Comparison of ENCODE assay signal across 29 mouse cellular contexts in the genomic region with DNA sequence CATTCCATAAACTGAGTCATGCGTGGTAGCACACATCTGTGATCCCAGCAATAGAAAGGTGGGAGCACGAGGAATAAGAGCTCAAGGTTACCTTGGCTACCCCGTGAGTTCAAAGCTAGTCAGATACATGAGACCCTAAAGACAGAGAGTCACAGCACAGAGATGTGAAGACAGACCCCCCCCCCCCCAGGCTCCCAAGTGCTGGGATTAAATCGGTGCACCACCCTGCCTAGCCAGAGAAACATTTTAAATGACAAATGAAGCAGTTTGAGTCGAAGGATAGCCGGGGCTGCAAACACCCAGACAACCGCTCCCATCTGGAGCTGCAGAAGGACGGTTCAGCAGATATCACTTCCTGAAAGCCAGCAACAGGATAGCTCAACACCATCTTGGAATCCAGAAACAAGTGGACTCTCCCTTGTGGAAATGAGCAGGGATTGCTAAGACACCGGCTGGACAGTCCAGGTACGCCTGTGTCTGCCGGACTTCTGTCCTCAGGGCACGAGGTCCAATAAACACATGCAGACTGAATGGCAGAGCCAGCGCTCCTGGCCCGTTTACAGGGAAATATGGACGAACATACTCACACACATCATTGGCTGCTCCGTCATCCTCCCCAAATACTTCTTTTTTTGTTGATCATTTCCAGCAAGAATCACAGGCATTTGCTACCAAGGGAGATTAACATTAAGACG. TPM values are rescaled to one million over a fixed set of nuclear protein-coding genes. Genes with fewer than 3 reads are reported as not detected.
DNase-seq lines count a peak whose midpoint lies in the region; ATAC-seq and TF ChIP-seq lines count a peak whose summit lies in the region.
"Had no signal": no experiment of that assay in that cellular context is flagged by ENCODE, and none has a peak within 500 bp of the region (broad histone marks: within the 10 kb centered on the region; RNA-seq: fewer than 3 reads in every experiment).

No protein-coding gene starts in this region.

- H3K9me3 ChIP-seq in heart, embryonic 13.5 days: no peaks in the 10 kb centered on the region
- no peaks in the 10 kb centered on the region for H3K9me3 ChIP-seq in kidney, embryonic 14.5 days (ENCODE audit: control insufficient read depth, low read length)
- H3K9me3 ChIP-seq in ES-E14 (ENCODE audit: control insufficient read depth, insufficient read depth, low read depth, low read length): no peaks in the 10 kb centered on the region
- H3K9me3 ChIP-seq: embryonic facial prominence, embryonic 12.5 days; forebrain, embryonic 13.5 days; limb, embryonic 15.5 days; midbrain, embryonic 13.5 days had no signal

- TF ChIP-seq CTCF in kidney, adult 2 months (conservative IDR thresholded peaks at IDR 0.05; ENCODE audit: insufficient read depth, insufficient read length, low read depth, low read length): no peak

- in situ Hi-C loops in ES-E14 (cut with MboI; ENCODE audit: low sequenced_read_pairs in 2 of 2, unreplicated experiment in 2 of 2): no loop called here

- TF ChIP-seq POLR2A in kidney, adult 2 months (IDR thresholded peaks at IDR 0.05; ENCODE audit: low read depth, low read length): no peak

- H3K4me1 ChIP-seq in heart, embryonic 13.5 days: peaks cover 35% of the 10 kb centered on the region
- peaks cover 3% of the 10 kb centered on the region; the same call in 1 of the 2 replicates for H3K4me1 ChIP-seq in kidney, adult 2 months (ENCODE audit: control insufficient read depth, insufficient read depth, low read length)
- no peaks in the 10 kb centered on the region for H3K4me1 ChIP-seq in kidney, embryonic 14.5 days (ENCODE audit: control insufficient read depth, insufficient read depth, low read length)
- peaks cover 8 to 10% of the 10 kb centered on the region in 2 experiments for H3K4me1 ChIP-seq in ES-E14 (ENCODE audit: control insufficient read depth in 2 of 2, insufficient read depth in 2 of 2, low read length in 2 of 2, poor library complexity in 1 of 2)
- H3K4me1 ChIP-seq: forebrain, embryonic 13.5 days; limb, embryonic 15.5 days; midbrain, embryonic 13.5 days had no signal

- H3K27ac ChIP-seq in heart, embryonic 13.5 days (replicated peaks): peak overlapping the region; percentile 98; the same call in 1 of the 2 replicates
- no peak overlapping the region for H3K27ac ChIP-seq in kidney, adult 2 months (ENCODE audit: insufficient read depth, low read depth, low read length)
- H3K27ac ChIP-seq in kidney, embryonic 14.5 days (ENCODE audit: low read depth, low read length): no peak overlapping the region
- H3K27ac ChIP-seq in ES-E14 (ENCODE audit: insufficient read depth, low read depth, low read length, poor library complexity, severe bottlenecking): peak overlapping the region; percentile 27; the same call in 1 of the 2 replicates
- H3K27ac ChIP-seq: embryonic facial prominence, embryonic 12.5 days; forebrain, embryonic 13.5 days; hindbrain, embryonic 14.5 days; limb, embryonic 15.5 days; midbrain, embryonic 13.5 days; stomach, postnatal 0 days had no signal

- H3K4me2 ChIP-seq in heart, embryonic 13.5 days: no peak overlapping the region
- H3K4me2 ChIP-seq in kidney, embryonic 14.5 days (replicated peaks; ENCODE audit: low read depth, low read length): no peak overlapping the region
- H3K4me2 ChIP-seq: embryonic facial prominence, embryonic 12.5 days; forebrain, embryonic 13.5 days; hindbrain, embryonic 14.5 days; limb, embryonic 15.5 days; midbrain, embryonic 13.5 days had no signal

- no peak overlapping the region for H3K4me3 ChIP-seq in heart, embryonic 13.5 days
- no peak overlapping the region for H3K4me3 ChIP-seq in kidney, adult 2 months (ENCODE audit: insufficient read depth, low read depth, low read length)
- no peak overlapping the region for H3K4me3 ChIP-seq in kidney, embryonic 14.5 days (ENCODE audit: low read length)
- H3K4me3 ChIP-seq in ES-E14 (ENCODE audit: insufficient read depth in 1 of 2, low read depth in 1 of 2, low read length in 2 of 2, poor library complexity in 1 of 2, severe bottlenecking in 1 of 2): no peak overlapping the region
- H3K4me3 ChIP-seq: embryonic facial prominence, embryonic 12.5 days; erythroblast, embryonic 14.5 days; forebrain, embryonic 13.5 days; limb, embryonic 15.5 days; midbrain, embryonic 13.5 days had no signal

- DNase-seq in heart, adult 11 months: no peak
- DNase-seq in kidney, adult 2 months: peak; percentile 80
- DNase-seq in ES-E14 (ENCODE audit: low read depth, low spot score): no peak
- DNase-seq in kidney, postnatal 10 days: peak; percentile 43
- no peak for DNase-seq in spleen, adult 12 weeks (ENCODE audit: low spot score)
- DNase-seq: adrenal gland, postnatal 14 days; cerebellum, adult 2 months; cerebellum, postnatal 25 days; gastrocnemius, postnatal 10 days; heart, postnatal 14 days; left cerebral cortex, postnatal 4 days; lung, adult 18-20 months; lung, postnatal 10 days had no signal

- H3K27me3 ChIP-seq in heart, embryonic 13.5 days (replicated peaks): no peaks in the 10 kb centered on the region
- no peaks in the 10 kb centered on the region for H3K27me3 ChIP-seq in kidney, adult 2 months (replicated peaks; ENCODE audit: control insufficient read depth, insufficient read depth, low read length)
- no peaks in the 10 kb centered on the region for H3K27me3 ChIP-seq in kidney, embryonic 14.5 days (ENCODE audit: control insufficient read depth, insufficient read depth, low read length)
- H3K27me3 ChIP-seq: embryonic facial prominence, embryonic 12.5 days; forebrain, embryonic 13.5 days; limb, embryonic 15.5 days; midbrain, embryonic 13.5 days had no signal

- no peak overlapping the region for H3K9ac ChIP-seq in heart, embryonic 13.5 days
- H3K9ac ChIP-seq in kidney, embryonic 14.5 days (ENCODE audit: low read depth, low read length): no peak overlapping the region
- no peak overlapping the region for H3K9ac ChIP-seq in ES-E14 (ENCODE audit: insufficient read depth, low read depth, low read length, poor library complexity, severe bottlenecking)
- H3K9ac ChIP-seq: embryonic facial prominence, embryonic 12.5 days; forebrain, embryonic 13.5 days; hindbrain, embryonic 14.5 days; limb, embryonic 15.5 days; midbrain, embryonic 13.5 days had no signal

- ATAC-seq in heart, embryonic 13.5 days (ENCODE audit: extremely low read depth, insufficient number of reproducible peaks, low FRiP score, low TSS enrichment): no peak
- ATAC-seq in kidney, embryonic 14.5 days (ENCODE audit: low FRiP score, low TSS enrichment): no peak
- ATAC-seq in erythroblast, adult 5-6 weeks (replicated peaks; ENCODE audit: low FRiP score, poor library complexity, severe bottlenecking): no peak
- ATAC-seq: CD4-positive, CD25-positive, alpha-beta regulatory T cell, adult 4 months; forebrain, embryonic 13.5 days; inflammation-experienced regulatory T-cells, adult 6 months; midbrain, embryonic 13.5 days had no signal

- 85% methylated on average over 17 of the region's 17 CpGs for whole genome bisulfite sequencing in heart, embryonic 13.5 days
- WGBS in kidney, adult 2 months: 62% methylated on average over 17 of the region's 17 CpGs
- WGBS in kidney, embryonic 14.5 days: 89% methylated on average over 17 of the region's 17 CpGs

- peaks cover 91% of the 10 kb centered on the region for H3K36me3 ChIP-seq in heart, embryonic 13.5 days
- peaks cover 5% of the 10 kb centered on the region for H3K36me3 ChIP-seq in kidney, adult 2 months (ENCODE audit: control insufficient read depth, insufficient read depth, low read length)
- peaks cover 63% of the 10 kb centered on the region for H3K36me3 ChIP-seq in kidney, embryonic 14.5 days (ENCODE audit: control insufficient read depth, insufficient read depth, low read length)
- H3K36me3 ChIP-seq in ES-E14 (ENCODE audit: control insufficient read depth, insufficient read depth, low read length, poor library complexity, severe bottlenecking): peaks cover 36% of the 10 kb centered on the region

TF ChIP-seq in ES-E14, 5 proteins besides CTCF, POLR2A, EP300 and RAD21:
- TF ChIP-seq CHD2 (IDR thresholded peaks at IDR 0.05; ENCODE audit: low read depth, low read length) (no peak), MAFK (IDR thresholded peaks at IDR 0.05; ENCODE audit: insufficient read depth, low read depth, low read length) (no peak)

RNA-seq across cellular contexts. Expression of gene Acadm, which starts 7.2 kb away (rescaled TPM):
- polyA plus RNA-seq in heart, embryonic 13.5 days (2015; fragmentation: Nextera tagmentation; extraction: Ambion mirVana): 179 and 194 TPM in 2 replicates
- 383 and 404 TPM in 2 replicates for polyA plus RNA-seq in kidney, adult 2 months (2012; rRNA removed)
- 73.4 and 81.1 TPM in 2 replicates for polyA plus RNA-seq in kidney, embryonic 14.5 days (2014; fragmentation: Nextera tagmentation; extraction: Ambion mirVana)
- 94.5 and 101 TPM in 2 replicates for total RNA-seq in ES-E14 (2012; rRNA removed)
- 25.6 and 25.9 TPM in 2 replicates for total RNA-seq in erythroblast, adult 5-6 weeks (2015; ENCODE audit: low replicate concordance)
- 25.6 TPM in 2 replicates for total RNA-seq in erythroblast, adult 5-6 weeks (2017; ENCODE audit: low replicate concordance)

RNA-seq across cellular contexts. Expression of gene Rabggtb, which starts 24.5 kb away (rescaled TPM):
- polyA plus RNA-seq in heart, embryonic 13.5 days (2015; fragmentation: Nextera tagmentation; extraction: Ambion mirVana): 50.3 and 55.1 TPM in 2 replicates
- 45.7 and 50.9 TPM in 2 replicates for polyA plus RNA-seq in kidney, adult 2 months (2012; rRNA removed)
- polyA plus RNA-seq in kidney, embryonic 14.5 days (2014; fragmentation: Nextera tagmentation; extraction: Ambion mirVana): 62.5 and 68.2 TPM in 2 replicates
- total RNA-seq in ES-E14 (2012; rRNA removed): 243 and 307 TPM in 2 replicates
- total RNA-seq in erythroblast, adult 5-6 weeks (2015; ENCODE audit: low replicate concordance): 46.4 and 64.4 TPM in 2 replicates
- 52.9 and 60.9 TPM in 2 replicates for total RNA-seq in erythroblast, adult 5-6 weeks (2017; ENCODE audit: low replicate concordance)

RNA-seq across cellular contexts. Expression of gene Msh4, which starts 31.3 kb away (rescaled TPM):
- 0.10 and 0.12 TPM in 2 replicates for polyA plus RNA-seq in heart, embryonic 13.5 days (2015; fragmentation: Nextera tagmentation; extraction: Ambion mirVana)
- polyA plus RNA-seq in kidney, adult 2 months (2012; rRNA removed): 0.04 and 0.06 TPM in 2 replicates
- 0.17 and 0.35 TPM in 2 replicates for polyA plus RNA-seq in kidney, embryonic 14.5 days (2014; fragmentation: Nextera tagmentation; extraction: Ambion mirVana)
- 1.4 and 2.0 TPM in 2 replicates for total RNA-seq in ES-E14 (2012; rRNA removed)
- total RNA-seq in erythroblast, adult 5-6 weeks (2015; ENCODE audit: low replicate concordance): 1.7 TPM in 1 of 2 replicates, not detected in the other
- 1.4 TPM in 1 of 2 replicates, not detected in the other for total RNA-seq in erythroblast, adult 5-6 weeks (2017; ENCODE audit: low replicate concordance)
- total RNA-seq: granulocyte monocyte progenitor cell, adult 5-6 weeks; monocyte, adult 5-6 weeks had no signal
- polyA plus RNA-seq: CD4-positive, CD25-positive, alpha-beta regulatory T cell, adult 4 months; erythroblast, embryonic 14.5 days had no signal

RNA-seq across cellular contexts. Expression of gene Slc44a5, which starts 36.0 kb away (rescaled TPM):
- 0.76 and 0.78 TPM in 2 replicates for polyA plus RNA-seq in heart, embryonic 13.5 days (2015; fragmentation: Nextera tagmentation; extraction: Ambion mirVana)
- polyA plus RNA-seq in kidney, adult 2 months (2012; rRNA removed): 0.03 TPM in 1 of 2 replicates, not detected in the other
- polyA plus RNA-seq in kidney, embryonic 14.5 days (2014; fragmentation: Nextera tagmentation; extraction: Ambion mirVana): 0.44 and 0.81 TPM in 2 replicates
- 0.09 and 0.16 TPM in 2 replicates for total RNA-seq in ES-E14 (2012; rRNA removed)
- total RNA-seq in erythroblast, adult 5-6 weeks (2015; ENCODE audit: low replicate concordance): not detected in 2 replicates
- not detected in 2 replicates for total RNA-seq in erythroblast, adult 5-6 weeks (2017; ENCODE audit: low replicate concordance)
- total RNA-seq: granulocyte monocyte progenitor cell, adult 5-6 weeks; MEL; monocyte, adult 5-6 weeks; neutrophil, adult 5-6 weeks had no signal
- polyA plus RNA-seq: erythroblast, embryonic 14.5 days; inflammation-experienced regulatory T-cells, adult 6 months had no signal

Comparison
In these comparisons a context has a peak if more than half of its experiments do, and no peak if none do; other contexts are left out.
1. H3K27ac ChIP-seq: peak in heart, embryonic 13.5 days (single experiment) and ES-E14 (single experiment); none in kidney, adult 2 months (single experiment) and kidney, embryonic 14.5 days (single experiment).
2. DNase-seq: peak in kidney, adult 2 months (single experiment) and kidney, postnatal 10 days (single experiment); none in heart, adult 11 months (single experiment), ES-E14 (single experiment) and spleen, adult 12 weeks (single experiment).